Mouse (Mus musculus) ES-Bruce4 (cell line): Measurements from ENCODE around the gene Rwdd1.

Source experiments
- CTCF ChIP-seq: IDR thresholded peaks from one replicate; pipeline ENCODE4 v1.8.1; 2011; ENCODE audit warnings: low read depth, low read length
- EP300 ChIP-seq: IDR thresholded peaks from 2 replicates; pipeline ENCODE4 v1.6.1; 2011; ENCODE audit warnings: low read depth, low read length; ENCODE audit not compliant: insufficient read depth
- POLR2A ChIP-seq: IDR thresholded peaks from one replicate; pipeline ENCODE4 v1.8.1; 2011; ENCODE audit warnings: low read length; ENCODE audit not compliant: insufficient read depth

GRCm38 (mm10) chr10:34013241-34013640 lies 6.2 kb downstream of the Rwdd1 start:
- TF ChIP-seq POLR2A (no peak), CTCF (no peak), EP300 (no peak)
